Mouse (Mus musculus): ENCODE results near the gene Btrc.

Btrc gene

DNA sequence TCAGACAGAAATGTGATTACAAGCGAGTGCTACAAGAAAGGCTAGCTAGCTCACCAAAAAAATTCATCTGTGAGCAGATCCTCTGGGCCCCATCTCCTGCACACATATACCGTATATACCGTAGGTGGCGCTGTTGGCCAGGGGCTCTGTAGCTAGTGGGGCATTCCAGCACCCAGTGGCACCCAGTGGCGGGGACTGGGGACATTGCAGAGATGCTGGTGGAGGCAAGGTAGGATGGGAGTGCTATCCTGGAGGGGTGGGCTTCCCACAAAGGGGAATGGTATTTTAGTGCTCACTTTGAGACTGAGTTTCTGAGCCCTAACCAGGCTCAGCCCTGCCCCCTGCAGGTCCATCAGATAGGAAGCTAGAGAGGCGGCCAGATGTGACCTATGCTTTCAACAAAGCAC, 210.3 kb downstream of the Btrc start:
- DNase-seq (ENCODE audit: low spot score), result peak; percentile 81

DNA sequence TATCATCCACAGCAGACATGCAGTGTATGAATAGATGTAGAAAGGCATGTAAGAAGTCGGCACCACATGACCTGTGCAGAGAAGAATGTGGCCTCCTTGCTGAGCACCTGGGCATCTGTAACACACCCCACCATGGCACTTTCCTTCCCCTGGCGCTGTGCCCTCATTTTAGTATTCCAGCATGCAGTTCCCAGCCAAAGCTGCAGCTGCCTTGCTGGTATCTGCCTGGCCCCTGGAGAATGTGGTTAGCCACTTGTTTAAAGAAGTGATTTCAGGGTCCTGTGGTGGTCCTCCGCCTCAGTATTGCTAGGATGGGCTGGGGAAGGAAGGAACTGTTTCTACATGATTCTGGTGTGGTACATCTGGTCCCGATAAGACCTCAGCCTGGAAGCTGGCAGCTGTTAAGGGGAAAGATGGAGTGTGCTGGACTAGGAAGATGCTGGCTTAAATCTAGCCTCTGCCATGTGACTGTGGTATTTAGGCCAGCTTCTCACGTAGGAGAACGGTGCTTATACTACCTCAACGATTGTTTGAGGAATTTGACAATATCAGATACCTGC, 210.9 kb downstream of the Btrc start:
- DNase-seq (ENCODE audit: low spot score), result no peak

DNA sequence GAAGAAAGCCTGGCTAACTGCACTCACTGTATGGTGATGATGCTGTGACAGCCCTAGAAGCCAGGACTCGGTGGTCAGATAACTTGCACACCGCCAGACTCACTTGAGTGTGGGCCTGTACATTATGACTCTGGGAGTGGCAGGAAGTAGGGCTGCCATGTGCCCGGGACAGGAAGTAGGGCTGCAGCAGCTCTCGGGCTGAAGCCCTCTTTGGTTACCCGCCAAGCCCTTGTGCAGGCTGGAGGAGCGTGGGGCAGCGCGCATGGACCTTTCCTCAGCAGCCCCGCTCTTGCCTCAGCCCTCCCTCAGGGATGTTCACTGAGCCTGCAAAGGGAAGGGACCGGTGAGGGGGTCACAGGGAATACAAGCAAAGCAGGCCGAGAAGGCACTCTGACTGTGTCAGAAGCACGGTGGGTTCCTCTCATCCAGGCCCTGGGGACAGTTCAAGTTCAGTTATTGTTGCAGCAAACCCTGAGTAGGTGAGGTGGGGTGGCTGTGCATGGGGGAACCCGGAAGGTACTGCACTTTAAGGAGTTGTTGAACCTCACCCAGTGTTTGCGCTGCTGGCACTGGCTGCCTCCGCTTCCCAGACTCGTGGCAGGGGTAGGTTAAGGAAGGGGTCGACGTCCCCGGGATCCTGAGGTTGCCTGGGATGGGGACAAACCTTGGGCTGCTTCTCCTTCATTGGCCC, 211.6 kb downstream of the Btrc start:
- DNase-seq (ENCODE audit: low spot score), result no peak

GRCm38 (mm10) chr19:45575632-45576001, 212.1 kb downstream of the Btrc start:
- DNase-seq (ENCODE audit: low spot score), result peak; percentile 71

- no peak for DNase-seq (ENCODE audit: low spot score)
Observed at GRCm38 (mm10) chr19:45577141-45577750, 213.7 kb downstream of the Btrc start.

GRCm38 (mm10) chr19:45578976-45579375, 215.4 kb downstream of the Btrc start:
- DNase-seq (ENCODE audit: low spot score), result no peak

- no peak for DNase-seq (ENCODE audit: low spot score)
Observed at GRCm38 (mm10) chr19:45579416-45579815, 215.9 kb downstream of the Btrc start.

Measured in embryo, embryonic 10 days (tissue).